Mouse (Mus musculus): ENCODE data around the gene Rab4b. TPM values are rescaled to one million over a fixed set of nuclear protein-coding genes. Genes with fewer than 3 reads are reported as not detected.

Rab4b gene
- total and polyA plus RNA-seq, 3 experiments = 14.6 to 182 (median 36.5) TPM

GRCm38 (mm10) chr7:27222538-27222937 lies 43.8 kb upstream of the Rab4b start:
- Histone ChIP-seq H3K36me3 (replicated peaks) (peaks cover 78% of the 10 kb centered on the region), H3K4me1 (ENCODE audit: insufficient read depth, low read depth, low read length) (peaks cover 54% of the 10 kb centered on the region), H3K4me3 (ENCODE audit: low read depth, low read length) (no peak overlapping the region), H3K27me3 (ENCODE audit: insufficient read depth, low read length) (no peaks in the 10 kb centered on the region), H3K9me3 (replicated peaks) (no peaks in the 10 kb centered on the region)
- TF ChIP-seq GATA1 (IDR thresholded peaks at IDR 0.05; ENCODE audit: borderline replicate concordance, low read length) (no peak), GATA2 (IDR thresholded peaks at IDR 0.05; ENCODE audit: borderline replicate concordance, low read depth, low read length) (no peak), CTCF (IDR thresholded peaks at IDR 0.05; ENCODE audit: low read depth, low read length) (no peak), TAL1 (conservative IDR thresholded peaks at IDR 0.05; ENCODE audit: low read depth, low read length) (no peak), POLR2AphosphoS5 (IDR thresholded peaks at IDR 0.05; ENCODE audit: insufficient replicate concordance, low read depth, low read length) (no peak)
- DNase-seq (ENCODE audit: low spot score) (no peak), ATAC-seq (ENCODE audit: extremely low read depth, insufficient number of reproducible peaks, low FRiP score, poor library complexity, severe bottlenecking) (no peak)

- Histone ChIP-seq H3K4me3 (ENCODE audit: low read depth, low read length) (no peak overlapping the region), H3K36me3 (replicated peaks) (peaks cover 81% of the 10 kb centered on the region), H3K4me1 (ENCODE audit: insufficient read depth, low read depth, low read length) (peaks cover 48% of the 10 kb centered on the region), H3K27me3 (ENCODE audit: insufficient read depth, low read length) (no peaks in the 10 kb centered on the region), H3K9me3 (replicated peaks) (no peaks in the 10 kb centered on the region)
- no peak for DNase-seq (ENCODE audit: low spot score)
- TF ChIP-seq TAL1 (conservative IDR thresholded peaks at IDR 0.05; ENCODE audit: low read depth, low read length) = no peak
- TF ChIP-seq POLR2AphosphoS5 (IDR thresholded peaks at IDR 0.05; ENCODE audit: insufficient replicate concordance, low read depth, low read length) = no peak
- TF ChIP-seq GATA1 (IDR thresholded peaks at IDR 0.05; ENCODE audit: borderline replicate concordance, low read length) = no peak
- no peak for TF ChIP-seq GATA2 (IDR thresholded peaks at IDR 0.05; ENCODE audit: borderline replicate concordance, low read depth, low read length)
- TF ChIP-seq CTCF (IDR thresholded peaks at IDR 0.05; ENCODE audit: low read depth, low read length) = no peak
- no peak for ATAC-seq (ENCODE audit: extremely low read depth, insufficient number of reproducible peaks, low FRiP score, poor library complexity, severe bottlenecking)
Measured at GRCm38 (mm10) chr7:27221939-27222338, 43.2 kb upstream of the Rab4b start.

- peaks cover 29% of the 10 kb centered on the region for H3K4me1 ChIP-seq (ENCODE audit: insufficient read depth, low read depth, low read length)
- H3K36me3 ChIP-seq (replicated peaks) = peaks cover 84% of the 10 kb centered on the region
- ATAC-seq (ENCODE audit: extremely low read depth, insufficient number of reproducible peaks, low FRiP score, poor library complexity, severe bottlenecking) (no peak), DNase-seq (ENCODE audit: low spot score) (no peak)
- H3K4me3 ChIP-seq (ENCODE audit: low read depth, low read length) = no peak overlapping the region
- no peaks in the 10 kb centered on the region for H3K9me3 ChIP-seq (replicated peaks)
- no peaks in the 10 kb centered on the region for H3K27me3 ChIP-seq (ENCODE audit: insufficient read depth, low read length)
- no peak for TF ChIP-seq POLR2AphosphoS5 (IDR thresholded peaks at IDR 0.05; ENCODE audit: insufficient replicate concordance, low read depth, low read length)
Measured at GRCm38 (mm10) chr7:27219937-27220336, 41.2 kb upstream of the Rab4b start.

GRCm38 (mm10) chr7:27218586-27218985 lies 39.9 kb upstream of the Rab4b start:
- no peak for TF ChIP-seq CTCF (IDR thresholded peaks at IDR 0.05; ENCODE audit: low read depth, low read length)
- TF ChIP-seq POLR2AphosphoS5 (IDR thresholded peaks at IDR 0.05; ENCODE audit: insufficient replicate concordance, low read depth, low read length) = no peak
- TF ChIP-seq TAL1 (conservative IDR thresholded peaks at IDR 0.05; ENCODE audit: low read depth, low read length) = no peak
- TF ChIP-seq GATA1 (IDR thresholded peaks at IDR 0.05; ENCODE audit: borderline replicate concordance, low read length) = no peak
- no peak for TF ChIP-seq GATA2 (IDR thresholded peaks at IDR 0.05; ENCODE audit: borderline replicate concordance, low read depth, low read length)
- no peaks in the 10 kb centered on the region for H3K9me3 ChIP-seq (replicated peaks)
- peaks cover 16% of the 10 kb centered on the region for H3K4me1 ChIP-seq (ENCODE audit: insufficient read depth, low read depth, low read length)
- H3K27me3 ChIP-seq (ENCODE audit: insufficient read depth, low read length) = no peaks in the 10 kb centered on the region
- H3K4me3 ChIP-seq (ENCODE audit: low read depth, low read length) = no peak overlapping the region
- H3K36me3 ChIP-seq (replicated peaks) = peaks cover 80% of the 10 kb centered on the region
- ATAC-seq (ENCODE audit: extremely low read depth, insufficient number of reproducible peaks, low FRiP score, poor library complexity, severe bottlenecking) (no peak), DNase-seq (ENCODE audit: low spot score) (no peak)

- Histone ChIP-seq H3K4me3 (ENCODE audit: low read depth, low read length) (no peak overlapping the region), H3K27me3 (ENCODE audit: insufficient read depth, low read length) (no peaks in the 10 kb centered on the region), H3K4me1 (ENCODE audit: insufficient read depth, low read depth, low read length) (no peaks in the 10 kb centered on the region), H3K9me3 (replicated peaks) (no peaks in the 10 kb centered on the region), H3K36me3 (replicated peaks) (peaks cover 91% of the 10 kb centered on the region)
- DNase-seq (ENCODE audit: low spot score) (no peak), ATAC-seq (ENCODE audit: extremely low read depth, insufficient number of reproducible peaks, low FRiP score, poor library complexity, severe bottlenecking) (no peak)
- TF ChIP-seq GATA1 (IDR thresholded peaks at IDR 0.05; ENCODE audit: borderline replicate concordance, low read length) = no peak
- no peak for TF ChIP-seq GATA2 (IDR thresholded peaks at IDR 0.05; ENCODE audit: borderline replicate concordance, low read depth, low read length)
- TF ChIP-seq TAL1 (conservative IDR thresholded peaks at IDR 0.05; ENCODE audit: low read depth, low read length) = no peak
- no peak for TF ChIP-seq CTCF (IDR thresholded peaks at IDR 0.05; ENCODE audit: low read depth, low read length)
- no peak for TF ChIP-seq POLR2AphosphoS5 (IDR thresholded peaks at IDR 0.05; ENCODE audit: insufficient replicate concordance, low read depth, low read length)
Measured at GRCm38 (mm10) chr7:27212626-27213025, 33.9 kb upstream of the Rab4b start.

- H3K4me1 ChIP-seq (ENCODE audit: insufficient read depth, low read depth, low read length) = peaks cover 3% of the 10 kb centered on the region; the same call in 1 of the 2 replicates
- peaks cover 84% of the 10 kb centered on the region for H3K36me3 ChIP-seq (replicated peaks)
- no peak for DNase-seq (ENCODE audit: low spot score)
- no peak overlapping the region for H3K4me3 ChIP-seq (ENCODE audit: low read depth, low read length)
- TF ChIP-seq GATA1 (IDR thresholded peaks at IDR 0.05; ENCODE audit: borderline replicate concordance, low read length) (no peak), TAL1 (conservative IDR thresholded peaks at IDR 0.05; ENCODE audit: low read depth, low read length) (no peak), POLR2AphosphoS5 (IDR thresholded peaks at IDR 0.05; ENCODE audit: insufficient replicate concordance, low read depth, low read length) (no peak), GATA2 (IDR thresholded peaks at IDR 0.05; ENCODE audit: borderline replicate concordance, low read depth, low read length) (no peak), CTCF (IDR thresholded peaks at IDR 0.05; ENCODE audit: low read depth, low read length) (no peak)
- no peak for ATAC-seq (ENCODE audit: extremely low read depth, insufficient number of reproducible peaks, low FRiP score, poor library complexity, severe bottlenecking)
- no peaks in the 10 kb centered on the region for H3K9me3 ChIP-seq (replicated peaks)
- H3K27me3 ChIP-seq (ENCODE audit: insufficient read depth, low read length) = no peaks in the 10 kb centered on the region
Measured at GRCm38 (mm10) chr7:27203730-27204449, 25.2 kb upstream of the Rab4b start.

All from G1E (cell line).